Mouse (Mus musculus) cerebellum, adult 2 months (tissue): Measurements from ENCODE around the gene Nfkbia. TPM values are rescaled to one million over a fixed set of nuclear protein-coding genes. Genes with fewer than 3 reads are reported as not detected.

Experiments used
- DNase-seq, 2 experiments: peaks; one replicate each; pipeline ENCODE4 v3.0.0; 2021
- H3K27ac ChIP-seq: fragments of 200-500 bp; 2 replicates; pipeline ENCODE4 v1.5.1; 2012; ENCODE audit warnings: low read length, control low read depth, inconsistent platforms; ENCODE audit not compliant: insufficient read depth
- H3K27me3 ChIP-seq: fragments of 200-500 bp; 2 replicates; pipeline ENCODE4 v1.6.1; 2012; ENCODE audit warnings: inconsistent platforms, mild to moderate bottlenecking, low read length, moderate library complexity; ENCODE audit not compliant: control insufficient read depth, insufficient read depth
- H3K4me1 ChIP-seq: fragments of 200-500 bp; 2 replicates; pipeline ENCODE4 v1.6.1; 2011; ENCODE audit warnings: low read length; ENCODE audit not compliant: control insufficient read depth, insufficient read depth
- H3K4me3 ChIP-seq: fragments of 200-500 bp; replicated peaks from 2 replicates; pipeline ENCODE3; 2011; ENCODE audit warnings: mild to moderate bottlenecking, low read depth, low read length, control low read depth; ENCODE audit not compliant: insufficient read depth
- CTCF ChIP-seq: fragments of 200-500 bp; IDR thresholded peaks from 2 replicates; pipeline ENCODE4 v1.5.1; 2011; ENCODE audit warnings: low read depth, mild to moderate bottlenecking, control low read depth, low read length, moderate library complexity, borderline replicate concordance; ENCODE audit not compliant: insufficient read depth
- POLR2A ChIP-seq: fragments of 200-500 bp; IDR thresholded peaks from 2 replicates; pipeline ENCODE4 v1.6.1; 2011; ENCODE audit warnings: low read length, control low read depth, borderline replicate concordance; ENCODE audit not compliant: insufficient read depth
- WGBS: fragments of 180-500 bp; shearing (Covaris S2); methylation state at CpG from one replicate; pipeline ENCODE4 v1.1.7; 2018; 5-methylcytosine and 5-hydroxymethylcytosine counted together
- polyA plus RNA-seq: library from polyadenylated mRNA; depleted of rRNA; stranded (reverse); fragments of >200 nt; gene quantifications from 2 replicates; pipeline ENCODE4 v1.2.3, GENCODE M21; 2012

Nfkbia gene
- polyA plus RNA-seq, 1 experiment: 39.1 TPM

GRCm38 (mm10) chr12:55462456-55462855 lies 30.0 kb downstream of the Nfkbia start:
- H3K4me1 ChIP-seq: peaks cover 40% of the 10 kb centered on the region
- WGBS: 92% methylated on average over 6 of the region's 6 CpGs
- no peaks in the 10 kb centered on the region for H3K27me3 ChIP-seq
- no peak for DNase-seq
- no peak overlapping the region for H3K4me3 ChIP-seq
- no peak for TF ChIP-seq POLR2A
- TF ChIP-seq CTCF: no peak
- no peak overlapping the region for H3K27ac ChIP-seq

GRCm38 (mm10) chr12:55461767-55462166 lies 30.7 kb downstream of the Nfkbia start:
- Histone ChIP-seq H3K4me1 (peaks cover 36% of the 10 kb centered on the region), H3K4me3 (no peak overlapping the region), H3K27me3 (no peaks in the 10 kb centered on the region), H3K27ac (no peak overlapping the region)
- no peak for TF ChIP-seq CTCF
- TF ChIP-seq POLR2A: no peak
- WGBS: 78% methylated on average over 6 of the region's 6 CpGs
- DNase-seq: no peak

GRCm38 (mm10) chr12:55460900-55461299 lies 31.5 kb downstream of the Nfkbia start:
- Histone ChIP-seq H3K27ac (no peak overlapping the region), H3K27me3 (no peaks in the 10 kb centered on the region), H3K4me1 (peaks cover 27% of the 10 kb centered on the region), H3K4me3 (no peak overlapping the region)
- DNase-seq: no peak
- no peak for TF ChIP-seq CTCF
- TF ChIP-seq POLR2A: no peak
- WGBS: 85% methylated on average over 4 of the region's 4 CpGs

- WGBS: 47% methylated on average over 8 of the region's 8 CpGs
- peaks cover 21% of the 10 kb centered on the region for H3K4me1 ChIP-seq
- no peak overlapping the region for H3K4me3 ChIP-seq
- DNase-seq: no peak
- no peak overlapping the region for H3K27ac ChIP-seq
- TF ChIP-seq POLR2A (no peak), CTCF (no peak)
- H3K27me3 ChIP-seq: no peaks in the 10 kb centered on the region
These were observed 32.7 kb downstream of the Nfkbia start for GRCm38 (mm10) chr12:55459739-55460138.

GRCm38 (mm10) chr12:55456893-55457292 lies 35.6 kb downstream of the Nfkbia start:
- H3K4me3 ChIP-seq: no peak overlapping the region
- peak in 1 of 2 experiments; percentile 30 for DNase-seq
- H3K4me1 ChIP-seq: peaks cover 6% of the 10 kb centered on the region
- H3K27ac ChIP-seq: no peak overlapping the region
- WGBS: 91% methylated on average over 5 of the region's 5 CpGs
- TF ChIP-seq POLR2A: no peak
- no peak for TF ChIP-seq CTCF
- no peaks in the 10 kb centered on the region for H3K27me3 ChIP-seq

GRCm38 (mm10) chr12:55456136-55456535 lies 36.3 kb downstream of the Nfkbia start:
- H3K4me1 ChIP-seq: peaks cover 6% of the 10 kb centered on the region
- no peaks in the 10 kb centered on the region for H3K27me3 ChIP-seq
- no peak overlapping the region for H3K27ac ChIP-seq
- H3K4me3 ChIP-seq: no peak overlapping the region
- TF ChIP-seq CTCF (no peak), POLR2A (no peak)
- no peak for DNase-seq
- 90% methylated on average over 3 of the region's 3 CpGs for WGBS

GRCm38 (mm10) chr12:55455206-55455605 lies 37.2 kb downstream of the Nfkbia start:
- Histone ChIP-seq H3K4me1 (peaks cover 6% of the 10 kb centered on the region), H3K4me3 (no peak overlapping the region), H3K27ac (no peak overlapping the region)

GRCm38 (mm10) chr12:55453924-55454323 lies 38.5 kb downstream of the Nfkbia start:
- no peak overlapping the region for H3K4me3 ChIP-seq
- no peak overlapping the region for H3K27ac ChIP-seq
- H3K27me3 ChIP-seq: no peaks in the 10 kb centered on the region
- no peak for DNase-seq
- no peak for TF ChIP-seq POLR2A
- no peak for TF ChIP-seq CTCF
- WGBS: 51% methylated on average over 4 of the region's 4 CpGs
- H3K4me1 ChIP-seq: peaks cover 3% of the 10 kb centered on the region; the same call in 1 of the 2 replicates

More at GRCm38 (mm10) chr12:55455206-55455605, 37.2 kb downstream of the Nfkbia start:
- H3K27me3 ChIP-seq: no peaks in the 10 kb centered on the region
- TF ChIP-seq CTCF: no peak
- no peak for TF ChIP-seq POLR2A
- DNase-seq: no peak
- 53% methylated on average over 10 of the region's 10 CpGs for WGBS
